Mouse (Mus musculus): ENCODE measurements at regions not wholly inside any gene's neighbourhood (a gene's known extent, or its start where the extent isn't known, plus 50 kb on each side); places are given as distances from the start of the nearest gene placed in this dataset.

- no peak for DNase-seq (ENCODE audit: low spot score)
These were observed 380.7 kb upstream of the Chrm3 start for GRCm38 (mm10) chr13:10741391-10741790.

DNA sequence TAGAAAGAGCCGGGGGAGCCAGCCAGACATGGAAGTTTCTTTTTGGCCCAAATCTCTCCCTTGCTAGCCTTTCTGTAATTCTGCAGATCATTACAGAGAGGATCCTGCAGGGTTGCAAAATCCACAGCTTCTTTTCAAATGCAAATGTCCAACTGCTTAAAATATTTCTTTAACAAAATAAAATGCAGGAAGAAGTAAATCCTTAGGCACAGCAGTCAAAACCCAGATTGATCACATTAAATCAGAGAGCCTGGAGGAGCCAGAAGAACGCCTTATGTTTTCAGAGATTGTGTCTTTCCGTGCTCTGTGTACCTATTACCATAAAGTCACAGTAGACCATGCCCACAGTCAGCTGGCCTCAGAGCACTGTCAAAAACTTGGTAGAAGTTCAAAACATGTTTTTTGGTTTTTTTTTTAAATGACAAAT lies 365.1 kb upstream of the Chrm3 start:
- DNase-seq (ENCODE audit: low spot score), result peak; percentile 51

DNA sequence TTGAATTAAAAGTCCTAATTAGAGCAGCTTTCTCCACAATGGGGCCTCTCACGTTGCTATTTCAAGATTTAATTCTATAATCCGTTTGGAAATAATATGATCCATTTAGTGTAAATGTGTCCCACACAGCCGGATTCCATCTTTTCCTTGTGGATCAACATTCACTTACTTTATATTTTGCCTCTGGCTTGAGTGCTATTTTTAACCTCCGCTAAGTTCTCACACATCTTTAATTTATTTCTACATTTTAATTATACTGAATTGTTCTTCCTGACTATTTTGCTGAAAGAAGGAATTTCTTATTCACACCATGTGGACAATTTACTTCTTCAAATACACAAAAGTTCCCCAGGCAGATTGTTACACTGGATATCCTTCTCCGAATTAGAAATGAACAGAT lies 364.7 kb upstream of the Chrm3 start:
- no peak for DNase-seq (ENCODE audit: low spot score)

DNA sequence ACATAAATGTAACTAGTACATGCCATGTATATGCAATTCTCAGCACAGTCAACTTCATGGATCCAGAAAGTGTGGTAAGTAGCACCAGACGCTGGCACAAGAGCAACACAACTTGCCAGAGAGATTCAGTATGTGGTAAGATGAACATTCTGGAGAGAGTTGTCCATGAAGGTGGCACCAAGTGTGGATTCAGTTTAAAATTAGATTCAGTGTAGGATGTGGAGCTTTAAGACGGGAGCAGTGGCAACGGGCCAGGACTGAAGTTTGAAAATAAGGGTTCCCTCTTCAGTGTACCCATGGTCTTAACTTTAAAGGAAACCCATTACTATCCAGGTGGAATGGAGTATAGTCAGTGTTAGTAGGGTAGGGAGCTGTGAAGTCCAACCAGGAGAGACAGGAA lies 360.0 kb upstream of the Chrm3 start:
- DNase-seq (ENCODE audit: low spot score), result no peak

GRCm38 (mm10) chr13:10711451-10711850 lies 350.8 kb upstream of the Chrm3 start:
- no peak for DNase-seq (ENCODE audit: low spot score)

GRCm38 (mm10) chr13:10710909-10711308 lies 350.3 kb upstream of the Chrm3 start:
- DNase-seq (ENCODE audit: low spot score), result no peak

DNA sequence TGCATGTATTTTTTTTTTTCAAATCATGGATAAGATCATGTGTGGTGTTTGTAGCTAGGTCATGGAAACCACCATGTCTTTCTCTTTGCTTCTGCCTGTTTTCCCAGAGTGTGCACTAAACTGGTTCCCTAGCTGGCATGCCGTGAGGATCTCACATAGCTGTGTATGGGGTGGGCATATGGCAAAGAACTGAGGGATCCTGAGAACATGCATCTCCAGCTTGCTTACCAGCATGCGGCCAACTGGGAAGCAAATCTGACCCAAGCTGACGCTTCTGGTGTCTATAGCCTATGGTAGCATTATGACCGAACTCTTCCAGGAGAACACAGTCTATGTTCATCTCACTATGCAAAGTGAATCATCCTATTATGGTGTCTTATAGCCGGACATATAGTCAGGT lies 336.5 kb upstream of the Chrm3 start:
- no peak for DNase-seq (ENCODE audit: low spot score)

- peak; percentile 23 for DNase-seq (ENCODE audit: low spot score)
These were observed 335.7 kb upstream of the Chrm3 start for GRCm38 (mm10) chr13:10696181-10696977.

DNA sequence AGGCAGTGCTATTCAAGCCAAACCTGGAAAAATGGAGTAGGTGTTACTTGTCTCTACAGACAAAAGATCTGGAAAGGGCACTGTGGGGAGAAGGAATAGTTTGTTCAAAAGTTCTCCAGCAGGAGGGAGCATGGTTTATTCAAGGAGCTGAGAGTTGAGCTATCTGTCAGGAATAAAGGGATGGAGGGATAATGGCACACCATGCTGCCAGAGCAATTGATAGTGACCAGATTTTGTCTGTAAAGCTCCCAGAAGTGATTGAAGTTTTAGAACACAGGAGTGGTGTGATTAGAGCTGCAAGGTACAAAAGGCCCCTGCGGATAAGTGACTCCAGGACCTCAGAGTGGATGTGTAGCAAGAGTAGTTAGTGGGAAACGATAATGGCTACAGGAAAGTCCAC lies 330.7 kb upstream of the Chrm3 start:
- no peak for DNase-seq (ENCODE audit: low spot score)

- no peak for DNase-seq (ENCODE audit: low spot score)
These were observed 326.7 kb upstream of the Chrm3 start for GRCm38 (mm10) chr13:10687379-10687778.

DNA sequence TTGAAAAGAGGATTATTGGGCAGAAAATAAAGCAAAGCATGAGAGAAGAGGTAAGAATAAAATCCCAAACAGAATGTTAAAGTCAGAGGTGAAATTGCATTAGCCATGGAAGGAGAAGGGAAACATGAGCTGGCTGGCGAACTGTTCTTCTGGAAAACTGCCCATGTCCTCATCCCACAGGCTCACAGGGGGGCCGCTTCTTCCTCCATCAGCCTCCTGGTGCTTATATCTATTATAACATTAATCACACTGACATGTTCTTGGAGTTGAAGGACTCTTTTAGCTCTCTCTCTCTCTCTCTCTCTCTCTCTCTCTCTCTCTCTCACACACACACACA lies 293.4 kb upstream of the Chrm3 start:
- peak; percentile 78 for DNase-seq (ENCODE audit: low spot score)

GRCm38 (mm10) chr13:10653376-10654085 lies 292.9 kb upstream of the Chrm3 start:
- DNase-seq (ENCODE audit: low spot score), result peak; percentile 89

GRCm38 (mm10) chr13:10636859-10637258 lies 276.2 kb upstream of the Chrm3 start:
- peak; percentile 60 for DNase-seq (ENCODE audit: low spot score)

GRCm38 (mm10) chr13:10630467-10630866 lies 269.8 kb upstream of the Chrm3 start:
- no peak for DNase-seq (ENCODE audit: low spot score)

- DNase-seq (ENCODE audit: low spot score), result no peak
These were observed 259.0 kb upstream of the Chrm3 start for GRCm38 (mm10) chr13:10619661-10620060.

DNA sequence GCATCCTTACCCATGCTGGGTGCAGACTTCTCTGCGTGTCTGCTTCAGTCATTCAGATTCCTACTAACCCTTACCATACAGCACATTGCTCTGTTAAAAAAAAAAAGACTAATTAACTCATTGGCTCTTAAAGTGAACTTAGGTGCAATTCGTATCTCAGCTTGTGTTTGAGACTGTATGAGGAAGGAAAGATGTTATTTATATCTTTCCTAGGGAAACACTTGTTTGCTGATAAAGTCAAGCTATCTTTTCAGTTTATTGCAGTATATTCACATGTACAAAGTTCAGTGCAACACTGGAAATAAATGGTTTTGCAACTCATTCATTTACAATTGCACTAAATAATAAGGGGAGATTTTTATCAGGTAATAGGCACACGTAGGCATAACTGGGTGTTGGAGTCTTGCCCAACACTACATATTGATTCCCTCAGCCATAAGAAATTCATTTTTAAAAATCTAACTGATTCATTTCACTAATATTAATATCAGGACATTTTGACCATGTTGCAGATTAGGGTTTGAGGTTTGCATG lies 257.8 kb upstream of the Chrm3 start:
- DNase-seq (ENCODE audit: low spot score), result no peak

DNA sequence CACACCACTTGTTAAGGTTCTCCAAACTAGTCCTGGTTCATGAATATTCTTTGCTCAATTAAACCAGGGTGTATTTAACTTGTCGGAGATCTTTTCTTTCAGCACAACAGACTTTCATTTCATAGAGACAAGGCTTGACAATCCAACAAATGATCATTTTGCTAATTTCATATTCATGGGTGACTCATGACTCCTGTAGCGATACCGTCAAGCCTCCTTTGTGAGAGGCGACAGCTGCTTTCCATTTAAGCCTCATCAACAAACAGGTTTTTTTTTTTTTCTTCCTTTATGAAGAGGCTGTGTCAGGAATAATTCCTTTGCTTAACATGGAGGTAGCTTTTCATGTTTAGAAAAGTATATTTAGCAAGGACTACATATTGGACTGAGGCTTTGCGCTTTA lies 214.3 kb upstream of the Chrm3 start:
- peak; percentile 20 for DNase-seq (ENCODE audit: low spot score)

DNA sequence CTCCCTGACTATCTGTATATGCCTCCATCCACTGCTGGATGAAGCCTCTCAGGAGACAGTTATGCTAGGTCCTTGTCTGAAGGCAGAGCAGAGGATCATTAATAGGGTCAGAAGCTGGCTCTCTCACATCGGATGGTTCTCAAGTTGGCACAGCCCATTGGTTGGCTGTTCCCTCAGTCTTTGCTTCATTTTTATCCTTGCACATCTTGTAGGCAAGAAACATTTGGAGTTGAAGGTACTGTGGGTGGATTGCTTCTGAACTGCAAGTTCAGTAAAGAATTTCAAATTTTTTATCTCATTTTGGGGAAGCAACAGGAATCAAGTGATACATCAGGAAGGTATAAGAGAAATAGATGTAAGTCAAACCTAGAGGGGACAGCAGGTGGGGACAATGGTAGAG lies 206.2 kb upstream of the Chrm3 start:
- no peak for DNase-seq (ENCODE audit: low spot score)

- no peak for DNase-seq (ENCODE audit: low spot score)
These were observed 196.9 kb upstream of the Chrm3 start for GRCm38 (mm10) chr13:10557559-10557958.

- DNase-seq (ENCODE audit: low spot score), result no peak
These were observed 193.9 kb upstream of the Chrm3 start for GRCm38 (mm10) chr13:10554595-10554994.

DNA sequence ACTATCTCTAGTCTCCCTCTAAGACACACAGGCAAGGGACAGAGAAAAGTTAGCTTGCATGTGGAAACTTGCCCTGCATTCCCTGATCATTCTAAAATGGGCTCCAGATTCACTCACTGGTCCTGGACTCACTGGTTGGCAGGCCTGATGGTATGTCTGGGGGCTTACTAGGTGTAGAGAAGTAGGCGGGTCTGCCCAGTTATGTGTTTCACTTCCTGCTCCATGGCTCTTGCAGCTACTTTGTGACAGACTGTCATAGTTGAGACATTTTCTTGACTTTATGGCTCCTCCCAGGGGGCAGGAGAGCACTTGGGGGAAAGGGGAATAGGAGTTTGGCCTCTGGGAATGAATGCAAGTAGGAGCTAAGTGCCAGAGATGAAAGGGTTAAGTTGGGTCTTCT lies 182.1 kb upstream of the Chrm3 start:
- DNase-seq (ENCODE audit: low spot score), result no peak

- DNase-seq (ENCODE audit: low spot score), result no peak
These were observed 179.7 kb upstream of the Chrm3 start for GRCm38 (mm10) chr13:10540197-10540940.

DNA sequence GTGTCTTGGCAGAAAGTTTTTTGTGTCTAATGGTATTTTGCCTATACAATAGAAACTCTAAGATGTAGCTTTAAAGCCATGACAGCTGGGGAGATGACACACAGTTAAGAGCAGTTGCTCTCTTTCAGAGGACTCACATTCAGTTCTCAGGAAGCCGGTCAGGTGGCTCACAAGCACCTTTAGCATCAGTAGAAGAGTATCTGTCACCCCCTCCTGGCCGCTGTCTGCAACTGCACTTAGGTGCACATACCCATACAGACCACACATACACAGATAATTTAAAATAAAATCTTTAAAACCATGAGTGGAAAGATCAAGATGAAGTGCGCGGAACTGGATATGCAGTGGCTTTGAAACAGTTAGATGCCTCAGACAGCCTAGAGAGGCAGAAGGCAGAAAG lies 178.3 kb upstream of the Chrm3 start:
- DNase-seq (ENCODE audit: low spot score), result no peak
